Mouse (Mus musculus) limb, embryonic 14.5 days (tissue): ENCODE results near the gene Mea1. TPM values are rescaled to one million over a fixed set of nuclear protein-coding genes. Genes with fewer than 3 reads are reported as not detected.

ENCODE experiments used
- ATAC-seq: fragments of 200-750 bp; cut with Nextera tagmentation; 2 replicates; pipeline ENCODE4 v1.8.0; 2017; ENCODE audit warnings: low read depth, moderate number of reproducible peaks, moderate TSS enrichment; ENCODE audit not compliant: low FRiP score
- DNase-seq: peaks from one replicate; pipeline ENCODE4 v3.0.0-alpha.2; 2015; ENCODE audit warnings: low spot score
- H3K27ac ChIP-seq: fragments of 300-500 bp; sonication (generic); replicated peaks from 2 replicates; pipeline ENCODE4 v1.5.1; 2014; ENCODE audit warnings: low read depth, mild to moderate bottlenecking, low read length, moderate library complexity, mixed read lengths
- H3K27me3 ChIP-seq: fragments of 300-500 bp; sonication (generic); 2 replicates; pipeline ENCODE4 v1.6.1; 2014; ENCODE audit warnings: low read length, mixed read lengths; ENCODE audit not compliant: control insufficient read depth, insufficient read depth
- H3K36me3 ChIP-seq: fragments of 300-500 bp; sonication (generic); 2 replicates; pipeline ENCODE4 v1.6.1; 2014; ENCODE audit warnings: mild to moderate bottlenecking, low read length, moderate library complexity, mixed read lengths; ENCODE audit not compliant: control insufficient read depth, insufficient read depth
- H3K4me1 ChIP-seq: fragments of 300-500 bp; sonication (generic); 2 replicates; pipeline ENCODE4 v1.6.1; 2014; ENCODE audit warnings: antibody characterized with exemption, low read length, mixed read lengths; ENCODE audit not compliant: control insufficient read depth, insufficient read depth
- H3K4me2 ChIP-seq: fragments of 300-500 bp; sonication (generic); replicated peaks from 2 replicates; pipeline ENCODE4 v1.6.1; 2014; ENCODE audit warnings: low read depth, mild to moderate bottlenecking, low read length, moderate library complexity; ENCODE audit not compliant: severe bottlenecking
- H3K4me3 ChIP-seq: fragments of 300-500 bp; sonication (generic); replicated peaks from 2 replicates; pipeline ENCODE4 v1.5.1; 2014; ENCODE audit warnings: low read length
- H3K9ac ChIP-seq: fragments of 300-500 bp; sonication (generic); 2 replicates; pipeline ENCODE4 v1.6.1; 2014; ENCODE audit warnings: mild to moderate bottlenecking, low read depth, low read length, moderate library complexity; ENCODE audit not compliant: severe bottlenecking
- H3K9me3 ChIP-seq: fragments of 300-500 bp; sonication (generic); 2 replicates; pipeline ENCODE4 v1.6.1; 2016; ENCODE audit warnings: low read length; ENCODE audit not compliant: control insufficient read depth
- POLR2A ChIP-seq: fragments of 200-500 bp; IDR thresholded peaks from 2 replicates; pipeline ENCODE4 v1.8.0; 2012; ENCODE audit warnings: inconsistent platforms, mild to moderate bottlenecking, moderate library complexity, borderline replicate concordance; ENCODE audit not compliant: insufficient read depth, insufficient read length; ENCODE audit errors: extremely low read depth
- WGBS: fragments of 180-500 bp; shearing (Covaris S2); extraction: QIAGEN DNeasy Blood & Tissue Kit; methylation state at CpG from one replicate; pipeline ENCODE4 v1.1.7; 2014; 5-methylcytosine and 5-hydroxymethylcytosine counted together
- polyA plus RNA-seq, 2 experiments: library from polyadenylated mRNA; depleted of rRNA in 1 of 2; stranded (reverse) in 1 of 2; unstranded in 1 of 2; fragments of >200 nt; fragmentation: Nextera tagmentation in 1 of 2; extraction: Ambion mirVana in 1 of 2; gene quantifications; 2 replicates each; pipeline versions ENCODE4 v1.2.1 to v1.2.3; 2012 to 2014

Mea1 gene
- polyA plus RNA-seq, 2 experiments = 97.9 to 155 TPM

GRCm38 (mm10) chr17:46644152-46644805, 34.3 kb upstream of the Mea1 start:
- H3K27ac ChIP-seq = no peak overlapping the region
- peak overlapping the region; percentile 82; the same call in 1 of the 2 replicates for H3K4me3 ChIP-seq
- no peak for ATAC-seq
- no peaks in the 10 kb centered on the region for H3K9me3 ChIP-seq
- no peaks in the 10 kb centered on the region for H3K27me3 ChIP-seq
- H3K9ac ChIP-seq = peak overlapping the region; percentile 69
- H3K36me3 ChIP-seq = peaks cover 34% of the 10 kb centered on the region
- H3K4me2 ChIP-seq = peak overlapping the region; percentile 90
- DNase-seq = no peak
- WGBS = 84% methylated on average over 12 of the region's 12 CpGs
- no peak for TF ChIP-seq POLR2A
- H3K4me1 ChIP-seq = peaks cover 8% of the 10 kb centered on the region

- H3K4me3 ChIP-seq = peak overlapping the region; percentile 82
- DNase-seq = no peak
Observed at GRCm38 (mm10) chr17:46644916-46645475, 33.6 kb upstream of the Mea1 start.

GRCm38 (mm10) chr17:46645561-46646321, 32.9 kb upstream of the Mea1 start, which contains the start of the genes Klc4 and Mrpl2:
Klc4 (minus strand) TSS chr17:46646022.
Mrpl2 (plus strand) TSS chr17:46646229.
- no peaks in the 10 kb centered on the region for H3K27me3 ChIP-seq
- H3K9ac ChIP-seq = peak within 1 kb of the TSS; percentile 77
- WGBS = under 1% methylated on average over 50 of the region's 53 CpGs
- H3K4me2 ChIP-seq = peak within 1 kb of the TSS; percentile 90
- peak within 1 kb of the TSS; percentile 82 for H3K4me3 ChIP-seq
- DNase-seq = peak; percentile 96
- TF ChIP-seq POLR2A = peak; percentile 86; the same call in 1 of the 2 replicates
- peak; percentile 85 for ATAC-seq
- H3K27ac ChIP-seq = peak within 1 kb of the TSS; percentile 79
- peaks cover 27% of the 10 kb centered on the region for H3K36me3 ChIP-seq
- H3K9me3 ChIP-seq = no peaks in the 10 kb centered on the region
- peaks cover 11% of the 10 kb centered on the region for H3K4me1 ChIP-seq

More at GRCm38 (mm10) chr17:46644916-46645475, 33.6 kb upstream of the Mea1 start:
- TF ChIP-seq POLR2A = no peak
- H3K4me2 ChIP-seq = peak overlapping the region; percentile 90
- H3K36me3 ChIP-seq = peaks cover 28% of the 10 kb centered on the region
- H3K9ac ChIP-seq = peak overlapping the region; percentile 69
- H3K9me3 ChIP-seq = no peaks in the 10 kb centered on the region
- no peaks in the 10 kb centered on the region for H3K27me3 ChIP-seq
- no peak overlapping the region; the same call in 1 of the 2 replicates for H3K27ac ChIP-seq
- ATAC-seq = no peak
- peaks cover 11% of the 10 kb centered on the region for H3K4me1 ChIP-seq
- 6% methylated on average over 11 of the region's 11 CpGs for WGBS

- Histone ChIP-seq H3K36me3 (peaks cover 27% of the 10 kb centered on the region), H3K27ac (peak overlapping the region; percentile 79), H3K9me3 (no peaks in the 10 kb centered on the region), H3K4me1 (peaks cover 12% of the 10 kb centered on the region), H3K9ac (peak overlapping the region; percentile 77), H3K27me3 (no peaks in the 10 kb centered on the region), H3K4me2 (peak overlapping the region; percentile 87), H3K4me3 (peak overlapping the region; percentile 82)
- TF ChIP-seq POLR2A = no peak
- peak; percentile 14 for ATAC-seq
- no peak for DNase-seq
- under 1% methylated on average over 17 of the region's 19 CpGs for WGBS
Observed at GRCm38 (mm10) chr17:46646322-46646662, 32.3 kb upstream of the Mea1 start.

GRCm38 (mm10) chr17:46647279-46647678, 31.3 kb upstream of the Mea1 start:
- H3K36me3 ChIP-seq = peaks cover 23% of the 10 kb centered on the region
- no peaks in the 10 kb centered on the region for H3K27me3 ChIP-seq
- no peaks in the 10 kb centered on the region for H3K9me3 ChIP-seq
- DNase-seq (no peak), ATAC-seq (no peak)
- H3K27ac ChIP-seq = no peak overlapping the region
- H3K9ac ChIP-seq = no peak overlapping the region
- peak overlapping the region; percentile 87; the same call in 1 of the 2 replicates for H3K4me2 ChIP-seq
- TF ChIP-seq POLR2A = no peak
- H3K4me3 ChIP-seq = 0 out of 2 replicates have a peak overlapping the region, but pooled peaks have one; percentile 82
- peaks cover 21% of the 10 kb centered on the region for H3K4me1 ChIP-seq
- WGBS = 93% methylated on average over 7 of the region's 7 CpGs
